Mouse (Mus musculus): ENCODE data around the gene Cyb5b. TPM values are rescaled to one million over a fixed set of nuclear protein-coding genes. Genes with fewer than 3 reads are reported as not detected.
"Not testable (repeated sequence)": the region's sequence is repeated elsewhere in the genome, so short reads cannot be mapped to it uniquely, and the experiment has no call there.

Gene Cyb5b
- polyA plus RNA-seq, 1 experiment, result 0.57 TPM

DNA sequence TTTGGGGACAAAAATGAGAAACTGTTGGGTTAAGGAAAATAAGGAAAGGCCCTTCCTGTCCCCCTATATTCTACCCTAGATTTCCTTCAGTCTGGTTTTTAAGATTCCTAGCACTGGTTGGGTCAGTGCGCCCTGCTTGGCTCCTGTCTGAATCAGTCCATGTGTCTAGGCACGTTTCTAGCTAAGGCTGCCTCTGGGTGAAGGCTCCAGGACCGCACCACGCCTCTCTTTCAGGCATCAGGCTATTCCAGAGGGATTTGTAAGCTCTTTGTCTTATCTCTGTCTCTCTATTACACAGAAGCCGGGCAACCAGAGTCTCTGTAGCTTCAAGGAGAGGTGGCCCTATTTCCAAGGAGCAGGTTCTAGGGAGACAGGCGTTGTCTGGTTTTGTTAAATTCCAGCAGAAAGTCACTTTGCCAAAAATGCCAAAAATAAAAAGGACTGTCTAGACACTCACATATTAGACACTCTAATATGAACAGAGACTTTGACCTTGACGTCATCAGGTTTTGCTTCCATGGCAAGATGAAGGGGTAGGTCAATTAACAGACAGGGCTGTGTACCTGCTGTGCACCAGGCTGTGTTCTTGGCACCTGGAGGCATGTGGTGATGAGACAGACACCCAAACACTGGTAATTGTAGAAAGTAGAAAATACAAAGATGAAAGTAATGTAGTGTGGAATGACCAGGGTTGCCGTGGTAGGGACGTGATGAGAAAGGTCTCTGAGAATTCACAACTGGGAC, 56.5 kb downstream of the Cyb5b start:
- Histone ChIP-seq H3K4me3 (replicated peaks) (no peak overlapping the region), H3K27me3 (ENCODE audit: control insufficient read depth) (no peaks in the 10 kb centered on the region), H3K9me3 (ENCODE audit: control insufficient read depth, low read length) (no peaks in the 10 kb centered on the region), H3K4me1 (ENCODE audit: control insufficient read depth) (no peaks in the 10 kb centered on the region), H3K36me3 (ENCODE audit: control insufficient read depth) (no peaks in the 10 kb centered on the region)
- TF ChIP-seq TAL1 (IDR thresholded peaks at IDR 0.05; ENCODE audit: low read length) (no peak), GATA1 (IDR thresholded peaks at IDR 0.05; ENCODE audit: low read length) (no peak)

- no peak for TF ChIP-seq TAL1 (IDR thresholded peaks at IDR 0.05; ENCODE audit: low read length)
- no peak for TF ChIP-seq GATA1 (IDR thresholded peaks at IDR 0.05; ENCODE audit: low read length)
- Histone ChIP-seq H3K27me3 (ENCODE audit: control insufficient read depth) (no peaks in the 10 kb centered on the region), H3K9me3 (ENCODE audit: control insufficient read depth, low read length) (no peaks in the 10 kb centered on the region), H3K36me3 (ENCODE audit: control insufficient read depth) (no peaks in the 10 kb centered on the region), H3K4me3 (replicated peaks) (no peak overlapping the region), H3K4me1 (ENCODE audit: control insufficient read depth) (no peaks in the 10 kb centered on the region)
Observed at GRCm38 (mm10) chr8:107209185-107209584, 58.7 kb downstream of the Cyb5b start.

GRCm38 (mm10) chr8:107212006-107212405, 61.6 kb downstream of the Cyb5b start:
- TF ChIP-seq GATA1 (IDR thresholded peaks at IDR 0.05; ENCODE audit: low read length), result no peak
- no peak for TF ChIP-seq TAL1 (IDR thresholded peaks at IDR 0.05; ENCODE audit: low read length)
- H3K9me3 ChIP-seq (ENCODE audit: control insufficient read depth, low read length), result no peaks in the 10 kb centered on the region
- no peaks in the 10 kb centered on the region for H3K4me1 ChIP-seq (ENCODE audit: control insufficient read depth)
- H3K27me3 ChIP-seq (ENCODE audit: control insufficient read depth), result no peaks in the 10 kb centered on the region
- no peak overlapping the region for H3K4me3 ChIP-seq (replicated peaks)
- no peaks in the 10 kb centered on the region for H3K36me3 ChIP-seq (ENCODE audit: control insufficient read depth)

DNA sequence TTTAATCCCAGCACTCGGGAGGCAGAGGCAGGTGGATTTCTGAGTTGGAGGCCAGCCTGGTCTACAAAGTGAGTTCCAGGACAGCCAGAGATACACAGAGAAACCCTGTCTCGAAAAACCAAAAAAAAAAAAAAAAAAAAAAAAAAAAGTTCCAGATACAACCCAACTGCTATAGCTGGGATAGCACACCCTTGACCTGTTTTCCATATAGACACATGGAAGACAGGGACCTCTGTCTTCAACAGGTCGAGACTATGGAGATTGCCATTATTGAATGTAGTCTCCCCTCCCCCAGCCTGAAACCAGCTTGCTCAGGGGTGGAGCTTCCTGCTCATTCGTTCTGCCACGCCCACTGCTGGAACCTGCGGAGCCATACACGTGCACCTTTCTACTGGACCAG, 66.8 kb downstream of the Cyb5b start:
- not testable (repeated sequence) for H3K36me3 ChIP-seq (ENCODE audit: control insufficient read depth); H3K4me3 ChIP-seq (replicated peaks); H3K9me3 ChIP-seq (ENCODE audit: control insufficient read depth, low read length); H3K27me3 ChIP-seq (ENCODE audit: control insufficient read depth)
- peaks cover 17% of the 10 kb centered on the region for H3K4me1 ChIP-seq (ENCODE audit: control insufficient read depth)

- peaks cover 17% of the 10 kb centered on the region for H3K4me1 ChIP-seq (ENCODE audit: control insufficient read depth)
- H3K9me3 ChIP-seq (ENCODE audit: control insufficient read depth, low read length), result no peaks in the 10 kb centered on the region
- H3K27me3 ChIP-seq (ENCODE audit: control insufficient read depth), result no peaks in the 10 kb centered on the region
- H3K4me3 ChIP-seq (replicated peaks), result no peak overlapping the region
- no peaks in the 10 kb centered on the region for H3K36me3 ChIP-seq (ENCODE audit: control insufficient read depth)
- TF ChIP-seq TAL1 (IDR thresholded peaks at IDR 0.05; ENCODE audit: low read length) (no peak), GATA1 (IDR thresholded peaks at IDR 0.05; ENCODE audit: low read length) (no peak)
Observed at GRCm38 (mm10) chr8:107218091-107218490, 67.7 kb downstream of the Cyb5b start.

- TF ChIP-seq GATA1 (IDR thresholded peaks at IDR 0.05; ENCODE audit: low read length), result no peak
- TF ChIP-seq TAL1 (IDR thresholded peaks at IDR 0.05; ENCODE audit: low read length), result no peak
- H3K36me3 ChIP-seq (ENCODE audit: control insufficient read depth), result no peaks in the 10 kb centered on the region
- no peak overlapping the region for H3K4me3 ChIP-seq (replicated peaks)
- H3K27me3 ChIP-seq (ENCODE audit: control insufficient read depth), result no peaks in the 10 kb centered on the region
- H3K9me3 ChIP-seq (ENCODE audit: control insufficient read depth, low read length), result no peaks in the 10 kb centered on the region
- peaks cover 17% of the 10 kb centered on the region for H3K4me1 ChIP-seq (ENCODE audit: control insufficient read depth)
Observed at GRCm38 (mm10) chr8:107219078-107219477, 68.6 kb downstream of the Cyb5b start.

- Histone ChIP-seq H3K4me3 (replicated peaks) (no peak overlapping the region), H3K9me3 (ENCODE audit: control insufficient read depth, low read length) (no peaks in the 10 kb centered on the region)
- TF ChIP-seq TAL1 (IDR thresholded peaks at IDR 0.05; ENCODE audit: low read length) (no peak), GATA1 (IDR thresholded peaks at IDR 0.05; ENCODE audit: low read length) (no peak)
Observed at GRCm38 (mm10) chr8:107221924-107222851, 71.7 kb downstream of the Cyb5b start.

GRCm38 (mm10) chr8:107226183-107226582, 75.7 kb downstream of the Cyb5b start:
- H3K9me3 ChIP-seq (ENCODE audit: control insufficient read depth, low read length), result no peaks in the 10 kb centered on the region
- no peak overlapping the region for H3K4me3 ChIP-seq (replicated peaks)
- H3K27me3 ChIP-seq (ENCODE audit: control insufficient read depth), result no peaks in the 10 kb centered on the region
- TF ChIP-seq TAL1 (IDR thresholded peaks at IDR 0.05; ENCODE audit: low read length) (no peak), GATA1 (IDR thresholded peaks at IDR 0.05; ENCODE audit: low read length) (no peak)
- H3K4me1 ChIP-seq (ENCODE audit: control insufficient read depth), result peaks cover 6% of the 10 kb centered on the region
- no peaks in the 10 kb centered on the region for H3K36me3 ChIP-seq (ENCODE audit: control insufficient read depth)

More at GRCm38 (mm10) chr8:107221924-107222851, 71.7 kb downstream of the Cyb5b start:
- peaks cover 17% of the 10 kb centered on the region for H3K4me1 ChIP-seq (ENCODE audit: control insufficient read depth)
- no peaks in the 10 kb centered on the region for H3K27me3 ChIP-seq (ENCODE audit: control insufficient read depth)
- H3K36me3 ChIP-seq (ENCODE audit: control insufficient read depth), result no peaks in the 10 kb centered on the region

DNA sequence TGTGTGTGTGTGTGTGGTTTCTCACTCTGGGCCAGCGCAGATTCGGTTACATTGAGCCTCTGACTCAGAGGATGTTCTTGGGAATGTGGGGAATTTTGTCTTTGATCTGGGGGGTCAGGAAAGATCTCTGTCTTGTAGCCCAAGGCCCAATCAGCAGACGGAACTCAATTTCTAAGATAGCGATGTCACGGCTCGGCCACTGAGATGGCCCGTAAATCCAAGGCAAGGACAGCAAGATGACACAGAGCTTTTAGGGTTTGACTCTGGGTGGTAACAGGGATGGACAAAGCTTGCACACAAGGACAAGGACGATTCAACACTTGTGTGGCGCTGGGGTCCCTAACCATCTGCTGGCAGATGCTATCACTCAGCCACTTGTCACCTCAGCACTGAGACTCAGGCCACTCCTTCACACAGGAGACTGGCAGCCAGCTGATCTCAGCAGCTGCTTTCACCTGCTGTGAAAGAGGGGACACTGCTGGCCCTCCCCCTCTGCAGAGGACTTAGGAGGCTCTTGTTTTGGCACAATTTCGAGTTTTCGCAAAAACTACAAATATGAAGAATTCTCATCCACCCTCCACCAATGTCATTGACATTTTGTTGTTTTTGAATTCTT, 76.7 kb downstream of the Cyb5b start:
- H3K27me3 ChIP-seq (ENCODE audit: control insufficient read depth), result no peaks in the 10 kb centered on the region
- H3K4me3 ChIP-seq (replicated peaks), result no peak overlapping the region
- H3K9me3 ChIP-seq (ENCODE audit: control insufficient read depth, low read length), result no peaks in the 10 kb centered on the region
- TF ChIP-seq GATA1 (IDR thresholded peaks at IDR 0.05; ENCODE audit: low read length) (no peak), TAL1 (IDR thresholded peaks at IDR 0.05; ENCODE audit: low read length) (no peak)
- no peaks in the 10 kb centered on the region for H3K36me3 ChIP-seq (ENCODE audit: control insufficient read depth)
- H3K4me1 ChIP-seq (ENCODE audit: control insufficient read depth), result peaks cover under 1% of the 10 kb centered on the region

Measured in erythroblast, embryonic 14.5 days (primary cell).